Mouse (Mus musculus) intestine, postnatal 0 days (tissue): ENCODE results near the gene Dynlrb1. TPM values are rescaled to one million over a fixed set of nuclear protein-coding genes. Genes with fewer than 3 reads are reported as not detected.

Source experiments
- ATAC-seq: fragments of 200-750 bp; cut with Nextera tagmentation; 2 replicates; pipeline ENCODE4 v1.8.0; 2017; ENCODE audit warnings: mild to moderate bottlenecking, moderate TSS enrichment, moderate library complexity
- H3K27ac ChIP-seq: fragments of 300-500 bp; sonication (generic); 2 replicates; pipeline ENCODE4 v1.5.1; 2014; ENCODE audit warnings: mild to moderate bottlenecking, low read depth, low read length, moderate library complexity
- H3K27me3 ChIP-seq: fragments of 300-500 bp; sonication (generic); replicated peaks from 2 replicates; pipeline ENCODE4 v1.6.1; 2014; ENCODE audit warnings: low read length, mixed read lengths; ENCODE audit not compliant: control insufficient read depth, insufficient read depth
- H3K36me3 ChIP-seq: fragments of 300-500 bp; sonication (generic); 2 replicates; pipeline ENCODE4 v1.6.1; 2014; ENCODE audit warnings: mild to moderate bottlenecking, moderate library complexity; ENCODE audit not compliant: control insufficient read depth, insufficient read depth
- H3K4me1 ChIP-seq: fragments of 300-500 bp; sonication (generic); replicated peaks from 2 replicates; pipeline ENCODE4 v1.6.1; 2014; ENCODE audit warnings: antibody characterized with exemption, low read length, mixed read lengths; ENCODE audit not compliant: control insufficient read depth, insufficient read depth
- H3K4me2 ChIP-seq: fragments of 300-500 bp; sonication (generic); replicated peaks from 2 replicates; pipeline ENCODE4 v1.6.1; 2014; ENCODE audit warnings: low read depth, mild to moderate bottlenecking, moderate library complexity
- H3K4me3 ChIP-seq: fragments of 300-500 bp; sonication (generic); 2 replicates; pipeline ENCODE4 v1.5.1; 2014; ENCODE audit warnings: low read depth, low read length
- H3K9ac ChIP-seq: fragments of 300-500 bp; sonication (generic); 2 replicates; pipeline ENCODE4 v1.6.1; 2014; ENCODE audit warnings: mild to moderate bottlenecking, low read depth, low read length
- H3K9me3 ChIP-seq: fragments of 300-500 bp; sonication (generic); 2 replicates; pipeline ENCODE4 v1.6.1; 2016; ENCODE audit warnings: mixed run types; ENCODE audit not compliant: control insufficient read depth
- CTCF ChIP-seq: sonication (generic); IDR thresholded peaks from 2 replicates; pipeline ENCODE4 v1.5.1; 2016; ENCODE audit warnings: low read depth, mild to moderate bottlenecking, control low read depth, antibody characterized with exemption, moderate library complexity
- WGBS: fragments of 180-500 bp; shearing (Covaris S2); extraction: QIAGEN DNeasy Blood & Tissue Kit; methylation state at CpG from one replicate; pipeline ENCODE4 v1.1.7; 2014; 5-methylcytosine and 5-hydroxymethylcytosine counted together
- polyA plus RNA-seq: library from polyadenylated mRNA; unstranded; fragments of >200 nt; fragmentation: Nextera tagmentation; extraction: Ambion mirVana; gene quantifications from 2 replicates; pipeline ENCODE4 v1.2.1, GENCODE M21; 2015

Dynlrb1 gene
- polyA plus RNA-seq, 1 experiment from 2014 or later, result 342 TPM

DNA sequence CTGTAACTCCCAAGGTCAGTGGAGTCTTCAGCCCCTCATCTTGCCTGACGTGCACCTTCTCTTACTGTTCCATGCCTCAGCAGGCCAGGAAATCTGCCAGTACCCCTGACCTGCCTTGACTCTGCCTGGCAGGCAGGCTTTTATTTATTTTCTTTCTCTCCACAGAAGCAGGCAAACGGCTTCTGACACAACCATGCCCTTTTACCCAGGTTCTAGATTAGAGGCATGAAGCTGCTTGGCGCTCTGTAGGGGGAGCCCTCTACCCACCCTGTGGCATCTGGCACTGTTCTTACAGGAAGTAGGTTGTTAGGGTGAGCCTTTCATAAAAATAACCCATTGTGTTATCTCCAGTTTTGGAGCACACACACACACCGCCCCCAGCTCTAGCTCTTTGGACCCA lies 4.6 kb downstream of the Dynlrb1 start:
- Histone ChIP-seq H3K9me3 (no peaks in the 10 kb centered on the region), H3K27ac (no peak overlapping the region; the same call in 1 of the 2 replicates), H3K4me3 (no peak overlapping the region), H3K4me2 (no peak overlapping the region), H3K9ac (no peak overlapping the region), H3K27me3 (no peaks in the 10 kb centered on the region), H3K36me3 (peaks cover 35% of the 10 kb centered on the region), H3K4me1 (peaks cover 7% of the 10 kb centered on the region)
- WGBS, result 64% methylated on average over 4 of the region's 4 CpGs
- TF ChIP-seq CTCF, result peak; percentile 66
- ATAC-seq, result no peak

DNA sequence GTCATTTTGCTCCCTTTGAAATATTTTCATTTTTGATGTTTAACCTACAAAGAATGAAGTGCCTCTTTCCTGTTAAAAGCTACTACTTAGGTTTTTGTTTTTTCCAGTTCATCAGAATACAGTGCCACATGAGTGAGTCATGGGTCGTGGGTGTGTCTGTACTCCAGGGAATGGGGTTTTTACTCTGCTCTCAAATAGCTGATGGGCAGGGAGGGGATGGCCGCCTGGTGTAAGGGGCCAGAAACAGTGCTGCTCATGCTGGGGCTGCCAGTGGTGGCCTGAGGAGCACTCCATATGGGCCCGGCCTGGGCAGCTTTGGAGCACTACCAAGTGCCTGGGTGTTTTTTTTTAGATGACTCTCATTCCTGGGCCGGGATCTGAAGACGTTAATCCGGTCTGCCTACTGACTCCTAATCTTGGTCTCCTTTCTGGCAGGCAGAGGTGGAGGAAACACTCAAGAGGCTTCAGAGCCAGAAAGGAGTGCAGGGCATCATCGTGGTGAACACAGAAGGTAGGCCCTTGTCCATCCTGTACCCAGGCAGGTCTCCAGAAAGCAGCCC lies 6.0 kb downstream of the Dynlrb1 start:
- Histone ChIP-seq H3K4me3 (no peak overlapping the region), H3K9me3 (no peaks in the 10 kb centered on the region), H3K27me3 (no peaks in the 10 kb centered on the region), H3K27ac (no peak overlapping the region), H3K4me2 (no peak overlapping the region), H3K9ac (no peak overlapping the region), H3K4me1 (peaks cover 5% of the 10 kb centered on the region), H3K36me3 (peaks cover 50% of the 10 kb centered on the region)
- no peak for ATAC-seq
- 80% methylated on average over 7 of the region's 7 CpGs for WGBS
- TF ChIP-seq CTCF, result no peak

DNA sequence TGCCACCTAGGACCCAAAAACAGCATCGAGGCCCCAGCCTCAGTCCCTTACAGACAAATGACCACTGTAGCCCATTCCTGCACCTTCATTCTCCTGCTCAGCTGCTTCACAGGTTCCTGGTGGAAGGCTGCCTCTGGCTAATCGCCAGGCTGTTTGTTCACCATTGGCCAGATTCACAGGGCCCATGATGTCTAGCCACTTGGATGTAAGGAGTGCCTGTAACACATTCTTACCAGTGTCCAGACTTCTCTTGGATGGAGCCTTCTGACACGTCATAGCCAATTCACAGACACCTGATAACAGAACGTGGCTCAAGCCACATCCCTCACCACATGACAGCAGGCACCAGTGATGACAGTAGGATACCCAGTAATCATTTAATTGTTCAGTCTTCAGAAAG lies 9.9 kb downstream of the Dynlrb1 start:
- Histone ChIP-seq H3K4me1 (no peaks in the 10 kb centered on the region), H3K4me2 (no peak overlapping the region), H3K9ac (no peak overlapping the region), H3K36me3 (peaks cover 87% of the 10 kb centered on the region), H3K27ac (no peak overlapping the region), H3K4me3 (no peak overlapping the region), H3K9me3 (no peaks in the 10 kb centered on the region), H3K27me3 (no peaks in the 10 kb centered on the region)
- no peak for ATAC-seq
- TF ChIP-seq CTCF, result no peak
- WGBS, result 92% methylated on average over 4 of the region's 4 CpGs

DNA sequence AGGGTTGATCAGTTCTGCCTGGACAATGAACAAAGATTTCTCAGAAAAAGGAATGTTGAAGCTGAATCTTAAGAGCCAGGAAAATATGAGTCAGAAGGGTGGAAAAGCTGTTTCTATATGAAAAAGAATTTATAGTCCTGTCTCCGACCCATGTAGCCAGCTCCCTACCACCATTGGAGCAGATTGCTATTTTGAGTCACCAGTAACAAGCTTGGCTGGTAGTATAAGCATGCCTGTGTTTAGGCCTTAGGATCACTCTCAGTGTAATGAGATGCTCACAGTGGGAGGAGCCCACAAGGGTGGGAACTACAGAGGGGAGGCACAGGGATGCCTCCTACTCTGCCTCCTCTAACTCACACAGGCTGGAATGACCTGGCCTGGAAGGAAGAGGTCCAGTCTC lies 11.9 kb downstream of the Dynlrb1 start:
- Histone ChIP-seq H3K4me1 (no peaks in the 10 kb centered on the region), H3K36me3 (peaks cover 81% of the 10 kb centered on the region)
- ATAC-seq, result no peak

DNA sequence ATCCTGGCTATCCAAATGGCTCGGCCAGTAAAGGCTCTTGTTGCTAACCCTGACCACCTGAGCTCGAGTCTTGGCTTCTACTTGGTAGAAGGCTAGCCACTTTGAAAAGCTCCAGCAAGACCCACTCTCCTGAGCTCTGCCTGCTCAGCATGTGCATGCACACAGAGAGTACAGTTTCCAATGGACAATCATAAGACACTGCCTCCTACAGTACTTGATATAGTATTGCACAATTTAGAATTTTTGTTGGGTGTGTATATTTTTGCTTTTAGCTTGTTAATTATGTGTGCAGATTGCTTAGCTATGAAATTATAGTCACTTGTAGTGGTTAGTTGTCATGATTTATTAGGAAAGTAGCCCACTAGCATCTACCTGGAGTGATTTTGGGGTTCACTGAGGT lies 12.4 kb downstream of the Dynlrb1 start:
- peaks cover 76% of the 10 kb centered on the region for H3K36me3 ChIP-seq
- 85% methylated on average over 2 of the region's 2 CpGs for WGBS
- no peak for ATAC-seq

More for the DNA sequence above, 11.9 kb downstream of the Dynlrb1 start:
- Histone ChIP-seq H3K9me3 (no peaks in the 10 kb centered on the region), H3K27ac (no peak overlapping the region), H3K27me3 (no peaks in the 10 kb centered on the region), H3K9ac (no peak overlapping the region), H3K4me3 (no peak overlapping the region), H3K4me2 (no peak overlapping the region)
- 90% methylated on average over 1 of the region's 1 CpGs for WGBS
- TF ChIP-seq CTCF, result no peak

DNA sequence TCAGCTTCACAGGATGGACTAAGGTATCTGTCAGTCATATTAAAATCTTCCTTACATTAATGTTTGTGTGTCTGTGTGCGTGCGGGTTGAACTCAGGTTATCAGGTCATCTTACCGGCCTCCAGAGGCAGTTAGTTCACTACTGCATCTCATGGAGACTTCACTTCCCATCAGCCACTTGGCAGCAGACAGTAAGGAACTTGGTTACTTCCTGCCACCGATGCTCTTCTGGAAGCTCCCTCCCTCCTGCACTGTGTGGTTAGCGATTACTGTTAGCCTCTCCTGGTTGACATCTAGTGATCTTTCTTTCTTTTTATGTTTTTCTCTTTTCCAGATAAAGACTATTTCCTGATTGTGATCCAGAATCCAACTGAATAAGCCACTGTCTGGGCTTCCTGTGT lies 13.3 kb downstream of the Dynlrb1 start:
- no peak for ATAC-seq
- no peak overlapping the region for H3K4me2 ChIP-seq
- no peaks in the 10 kb centered on the region for H3K27me3 ChIP-seq
- no peak for TF ChIP-seq CTCF
- no peaks in the 10 kb centered on the region for H3K9me3 ChIP-seq
- no peaks in the 10 kb centered on the region for H3K4me1 ChIP-seq
- no peak overlapping the region for H3K9ac ChIP-seq
- no peak overlapping the region for H3K4me3 ChIP-seq
- no peak overlapping the region for H3K27ac ChIP-seq
- WGBS, result 84% methylated on average over 5 of the region's 5 CpGs
- peaks cover 67% of the 10 kb centered on the region for H3K36me3 ChIP-seq

More for the DNA sequence above, 12.4 kb downstream of the Dynlrb1 start:
- H3K9me3 ChIP-seq, result no peaks in the 10 kb centered on the region
- no peak overlapping the region for H3K4me2 ChIP-seq
- H3K27me3 ChIP-seq, result no peaks in the 10 kb centered on the region
- H3K4me1 ChIP-seq, result no peaks in the 10 kb centered on the region
- no peak overlapping the region for H3K27ac ChIP-seq
- no peak overlapping the region for H3K9ac ChIP-seq
- H3K4me3 ChIP-seq, result no peak overlapping the region
- no peak for TF ChIP-seq CTCF

DNA sequence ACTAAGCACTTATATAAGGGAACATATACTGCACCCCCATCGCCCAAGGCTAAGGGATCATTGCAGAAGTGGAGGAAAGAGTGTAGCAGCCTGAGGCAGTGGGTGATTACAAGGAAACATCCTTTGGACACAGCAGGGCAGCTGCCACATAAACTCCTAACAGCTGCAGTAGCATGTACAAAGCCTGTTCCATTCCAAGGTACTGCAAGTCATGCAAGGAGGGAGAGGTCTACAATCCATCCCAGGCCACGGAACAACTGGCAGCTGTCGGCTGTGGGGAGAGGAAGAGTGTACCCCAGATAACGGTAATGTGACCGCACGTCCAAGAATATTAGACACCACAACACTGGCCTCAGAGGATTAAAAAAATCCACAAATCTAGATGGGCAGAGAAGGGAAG lies 29.2 kb downstream of the Dynlrb1 start:
- Histone ChIP-seq H3K4me2 (no peak overlapping the region), H3K27me3 (no peaks in the 10 kb centered on the region), H3K9ac (no peak overlapping the region), H3K36me3 (no peaks in the 10 kb centered on the region), H3K9me3 (no peaks in the 10 kb centered on the region), H3K27ac (no peak overlapping the region), H3K4me3 (no peak overlapping the region), H3K4me1 (no peaks in the 10 kb centered on the region)
- no peak for TF ChIP-seq CTCF
- 91% methylated on average over 6 of the region's 6 CpGs for WGBS
- ATAC-seq, result no peak
